Mouse (Mus musculus) brown adipose tissue, adult 24 weeks (tissue): ENCODE data around the gene Gm49353. TPM values are rescaled to one million over a fixed set of nuclear protein-coding genes. Genes with fewer than 3 reads are reported as not detected.

Experiments used
- H3K27ac ChIP-seq: fragments of 200-500 bp; replicated peaks from 2 replicates; pipeline ENCODE4 v1.5.1; 2012; ENCODE audit warnings: low read depth, mild to moderate bottlenecking, low read length
- H3K4me1 ChIP-seq: fragments of 200-500 bp; 2 replicates; pipeline ENCODE4 v1.6.1; 2012; ENCODE audit warnings: low read length, mixed read lengths; ENCODE audit not compliant: control insufficient read depth, insufficient read depth, insufficient read length
- H3K4me3 ChIP-seq: fragments of 200-500 bp; 2 replicates; pipeline ENCODE4 v1.5.1; 2012; ENCODE audit warnings: low read depth, mild to moderate bottlenecking, low read length, moderate library complexity; ENCODE audit not compliant: insufficient read depth
- polyA plus RNA-seq: library from polyadenylated mRNA; stranded (reverse); fragments of >200 nt; gene quantifications from 2 replicates; pipeline ENCODE4 v1.2.4, GENCODE M21; 2012; ENCODE audit not compliant: missing spikeins, insufficient read depth, insufficient read length

Gm49353 gene
- 2.0 TPM in 1 of 2 replicates, not detected in the other for polyA plus RNA-seq

DNA sequence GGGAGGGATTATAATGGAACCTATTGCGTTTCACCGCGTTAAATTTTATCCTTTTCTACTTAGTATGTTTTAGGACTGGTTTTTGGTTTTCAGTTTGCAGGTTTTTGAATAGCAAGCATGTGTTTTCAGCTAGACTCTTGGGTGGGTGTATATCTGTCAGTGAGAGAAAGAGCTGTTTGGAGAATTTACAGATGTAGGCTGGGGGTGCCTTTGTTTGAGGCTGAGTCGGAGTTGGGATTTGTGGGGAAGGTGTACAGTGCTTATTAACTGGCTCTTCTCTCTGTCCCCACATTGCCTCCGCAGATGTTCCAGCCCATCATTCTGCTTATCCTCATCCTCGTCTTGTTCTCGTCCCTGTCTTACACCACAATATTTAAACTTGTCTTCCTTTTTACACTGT, at the start of gene Gm49353:
Gene Gm49353, plus strand, starts transcription at position 313 of the 400 bp plus-strand sequence.
- Histone ChIP-seq H3K4me1 (no peaks in the 10 kb centered on the region), H3K27ac (no peak within 1 kb of the TSS), H3K4me3 (no peak within 1 kb of the TSS)

DNA sequence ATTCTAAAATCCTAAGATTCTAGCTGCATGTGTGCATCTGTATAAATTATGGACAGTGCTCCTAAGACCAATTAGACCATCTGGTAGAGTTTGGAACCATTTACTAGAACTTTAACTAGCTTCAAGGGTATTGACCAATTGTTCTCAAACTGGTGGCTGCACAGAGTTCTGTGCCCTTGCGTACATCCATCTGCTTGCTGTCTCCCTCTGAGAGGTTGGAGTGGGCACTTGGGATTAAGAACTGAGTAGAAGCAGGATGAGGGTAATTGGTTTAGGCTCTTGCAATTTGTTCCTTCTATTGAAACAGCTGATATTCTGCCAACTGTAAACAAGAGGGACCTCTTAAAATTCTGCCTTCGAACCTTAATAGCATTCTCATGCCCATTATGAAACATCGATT, 43.5 kb upstream of the Gm49353 start:
- Histone ChIP-seq H3K27ac (no peak overlapping the region), H3K4me3 (no peak overlapping the region), H3K4me1 (no peaks in the 10 kb centered on the region)

DNA sequence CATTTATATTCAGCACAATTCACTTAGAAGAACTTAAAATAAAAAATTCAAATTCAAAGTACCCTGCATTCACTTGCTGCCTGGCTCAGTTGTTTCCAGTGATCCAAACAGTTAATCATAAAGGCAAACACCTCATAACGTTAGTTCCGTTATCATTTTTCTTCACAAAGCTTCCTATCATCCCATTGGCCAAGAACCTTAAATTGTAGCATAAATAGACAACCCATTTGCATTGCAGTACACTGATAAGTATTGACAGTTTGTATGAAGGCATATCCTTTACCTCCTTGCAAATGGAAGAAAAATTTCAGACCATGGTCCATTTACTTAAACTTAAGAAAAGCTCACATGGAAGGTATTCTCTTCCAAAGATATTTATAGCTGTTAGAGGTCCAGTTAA, 37.1 kb upstream of the Gm49353 start:
- H3K27ac ChIP-seq: no peak overlapping the region
- no peak overlapping the region for H3K4me3 ChIP-seq
- H3K4me1 ChIP-seq: no peaks in the 10 kb centered on the region

DNA sequence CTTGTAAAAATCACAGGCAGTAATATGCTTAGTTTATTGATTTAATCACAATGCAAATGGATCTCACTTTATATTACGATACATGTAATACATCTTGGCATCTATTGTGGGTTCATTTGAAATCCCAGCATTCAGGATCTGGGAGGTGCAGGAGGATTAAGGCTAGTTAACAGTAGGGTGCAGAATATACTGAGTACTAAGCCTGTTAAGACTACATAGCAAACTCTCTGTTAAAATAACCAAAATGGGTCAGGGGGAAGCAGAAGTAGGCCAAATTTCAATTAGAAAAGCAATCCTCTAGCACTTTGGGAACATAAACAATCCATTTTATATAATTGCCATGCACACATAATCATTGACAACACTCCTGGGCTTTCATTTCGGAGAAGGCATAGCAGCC, 25.0 kb upstream of the Gm49353 start:
- no peaks in the 10 kb centered on the region for H3K4me1 ChIP-seq
- H3K27ac ChIP-seq: no peak overlapping the region
- no peak overlapping the region for H3K4me3 ChIP-seq

DNA sequence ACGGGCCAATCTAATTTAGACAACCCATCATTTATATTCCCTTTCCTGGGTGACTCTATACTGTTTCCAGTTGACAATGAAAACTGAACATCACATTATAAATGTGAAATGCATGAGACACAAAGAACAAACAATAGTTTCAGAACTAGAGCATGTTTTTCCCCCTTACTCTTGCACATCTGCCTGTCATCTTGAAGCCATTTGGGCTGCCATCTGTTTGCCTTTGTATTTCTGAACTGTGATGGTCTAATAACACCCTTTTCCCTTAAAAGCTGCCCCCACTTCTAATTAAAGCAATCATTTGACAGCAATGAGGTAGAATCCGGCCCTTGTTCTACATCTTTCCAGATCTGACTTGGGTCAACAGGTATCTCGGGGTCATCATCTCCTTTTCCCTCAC, 23.1 kb upstream of the Gm49353 start:
- Histone ChIP-seq H3K27ac (no peak overlapping the region), H3K4me3 (no peak overlapping the region), H3K4me1 (no peaks in the 10 kb centered on the region)

DNA sequence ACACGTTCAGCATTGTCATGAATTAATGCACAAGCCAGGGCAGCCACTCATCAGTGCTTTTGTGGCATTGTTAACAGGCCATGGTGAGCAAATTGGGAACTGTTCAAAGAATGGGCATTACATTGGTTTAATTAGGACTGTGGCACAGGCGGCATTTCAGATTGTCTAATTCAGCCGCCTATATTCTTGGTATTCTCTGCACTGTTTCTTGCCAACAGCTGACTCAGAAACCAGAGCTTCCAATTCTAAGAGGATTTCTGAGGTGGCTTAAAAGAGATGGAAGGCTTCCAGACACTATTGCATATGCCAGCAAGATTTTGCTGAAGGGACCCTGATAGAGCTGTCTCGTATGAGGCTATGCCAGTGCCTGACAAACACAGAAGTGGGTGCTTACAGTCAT, 21.9 kb upstream of the Gm49353 start:
- H3K4me1 ChIP-seq: no peaks in the 10 kb centered on the region
- no peak overlapping the region for H3K4me3 ChIP-seq
- H3K27ac ChIP-seq: no peak overlapping the region

DNA sequence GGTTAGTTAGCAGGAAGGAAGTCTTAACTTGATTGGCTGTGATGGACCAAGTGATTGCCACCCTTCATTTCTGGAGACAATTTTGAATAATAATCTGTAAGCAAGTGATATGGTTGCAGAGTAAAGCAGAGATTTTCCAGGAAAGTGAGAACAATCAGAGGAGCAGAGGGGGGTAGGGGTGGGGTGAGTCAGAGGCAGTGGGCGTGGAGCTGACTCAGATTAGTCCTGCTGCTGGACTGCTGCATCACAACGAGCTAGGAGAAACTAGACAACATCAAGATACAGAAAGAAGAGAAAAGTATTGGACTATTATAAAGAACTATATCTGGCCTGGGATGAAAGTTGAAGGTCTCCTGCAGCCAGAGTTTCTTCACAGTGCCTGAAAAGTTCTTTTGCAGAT, 20.8 kb upstream of the Gm49353 start:
- Histone ChIP-seq H3K4me1 (no peaks in the 10 kb centered on the region), H3K27ac (no peak overlapping the region), H3K4me3 (no peak overlapping the region)

DNA sequence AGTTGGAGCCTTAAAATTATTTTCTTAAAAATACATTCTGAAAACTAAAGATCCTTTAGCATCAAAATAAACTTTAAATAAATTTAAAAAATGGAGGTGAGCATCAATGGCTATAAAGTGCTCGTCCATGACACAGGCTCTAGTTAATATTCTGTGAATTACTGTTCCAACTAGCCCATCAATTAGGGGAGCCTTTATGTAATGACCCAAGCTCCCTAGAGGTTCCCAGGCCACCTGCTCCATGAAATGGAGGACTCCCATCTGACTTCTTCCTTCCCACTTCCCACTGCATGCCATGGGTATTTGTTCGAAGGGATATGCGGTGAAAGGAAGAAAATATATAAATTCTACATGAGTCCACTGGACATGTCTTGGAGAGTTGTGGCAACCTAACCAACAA, 18.5 kb upstream of the Gm49353 start:
- H3K4me3 ChIP-seq: no peak overlapping the region
- H3K4me1 ChIP-seq: no peaks in the 10 kb centered on the region
- H3K27ac ChIP-seq: no peak overlapping the region

DNA sequence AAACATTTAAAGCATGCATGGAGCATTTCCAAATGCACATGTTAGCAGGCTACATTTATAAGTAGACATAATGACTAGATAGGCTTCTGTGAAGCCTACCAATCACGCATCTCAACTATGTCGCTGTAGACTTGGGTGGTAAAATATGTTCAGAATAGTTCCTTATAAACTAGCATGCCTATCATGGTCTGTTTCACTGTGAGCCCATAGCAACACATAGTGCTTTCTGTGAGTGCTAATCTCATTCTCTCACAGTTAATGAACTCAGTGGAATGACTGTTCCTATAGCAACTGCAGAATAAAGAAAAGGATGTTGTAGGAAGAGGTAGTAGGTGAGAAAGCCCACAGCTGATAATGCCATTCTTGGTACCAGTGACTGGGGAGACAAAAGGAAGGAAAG, 17.7 kb upstream of the Gm49353 start:
- no peak overlapping the region for H3K4me3 ChIP-seq
- H3K4me1 ChIP-seq: no peaks in the 10 kb centered on the region
- no peak overlapping the region for H3K27ac ChIP-seq

DNA sequence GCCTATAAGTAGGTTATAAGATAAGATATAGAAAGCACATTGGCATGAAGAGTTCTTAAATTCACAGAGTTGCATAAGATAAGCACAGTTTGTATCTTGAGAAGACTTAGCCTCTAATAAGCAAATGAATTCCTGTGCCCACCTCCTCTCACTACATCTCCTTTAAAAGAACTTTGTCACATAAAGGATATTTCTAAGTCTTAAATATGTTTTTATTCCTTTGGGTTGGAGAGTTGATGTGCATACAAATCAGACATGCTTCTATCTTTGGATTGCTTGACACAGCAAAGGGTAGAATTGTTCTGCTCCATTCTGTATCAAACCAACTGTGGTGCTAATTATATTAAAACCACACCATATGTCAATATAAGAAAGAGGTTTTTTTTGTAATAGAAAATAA, 5.0 kb upstream of the Gm49353 start:
- Histone ChIP-seq H3K4me3 (no peak overlapping the region), H3K27ac (no peak overlapping the region), H3K4me1 (no peaks in the 10 kb centered on the region)

DNA sequence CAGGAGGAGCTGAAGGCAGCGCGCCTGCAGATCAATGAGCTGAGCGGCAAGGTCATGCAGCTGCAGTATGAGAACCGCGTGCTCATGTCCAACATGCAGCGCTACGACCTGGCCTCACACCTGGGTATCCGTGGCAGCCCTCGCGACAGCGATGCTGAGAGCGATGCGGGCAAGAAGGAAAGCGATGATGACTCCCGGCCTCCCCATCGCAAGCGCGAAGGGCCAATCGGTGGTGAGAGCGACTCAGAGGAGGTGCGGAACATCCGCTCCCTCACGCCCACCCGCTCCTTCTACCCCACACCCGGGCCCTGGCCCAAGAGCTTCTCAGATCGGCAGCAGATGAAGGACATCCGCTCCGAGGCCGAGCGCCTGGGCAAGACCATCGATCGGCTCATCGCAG, 1.9 kb upstream of the Gm49353 start:
- Histone ChIP-seq H3K4me3 (no peak overlapping the region), H3K27ac (no peak overlapping the region)

DNA sequence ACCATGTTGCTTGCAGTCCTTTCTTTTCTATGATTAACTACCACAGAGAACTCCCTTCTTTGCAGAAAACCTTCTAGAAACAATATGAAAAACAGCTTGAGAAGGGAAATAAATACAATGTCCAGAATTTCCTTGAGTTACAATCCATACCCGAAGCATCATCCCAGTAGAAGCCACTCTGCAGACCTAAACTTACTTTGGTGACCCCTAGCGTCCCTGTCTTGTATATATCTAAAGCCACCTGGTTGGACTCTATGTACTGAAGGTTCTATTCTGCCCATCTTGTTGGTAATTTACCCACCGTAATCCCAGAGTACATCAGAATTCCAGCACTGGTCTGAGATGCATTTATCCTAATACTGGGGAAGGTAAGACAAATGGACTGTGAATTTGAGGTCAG, 1.1 kb downstream of the Gm49353 start:
- no peak overlapping the region for H3K4me3 ChIP-seq
- no peaks in the 10 kb centered on the region for H3K4me1 ChIP-seq
- no peak overlapping the region for H3K27ac ChIP-seq

More for the DNA sequence above, 1.9 kb upstream of the Gm49353 start:
- no peaks in the 10 kb centered on the region for H3K4me1 ChIP-seq

DNA sequence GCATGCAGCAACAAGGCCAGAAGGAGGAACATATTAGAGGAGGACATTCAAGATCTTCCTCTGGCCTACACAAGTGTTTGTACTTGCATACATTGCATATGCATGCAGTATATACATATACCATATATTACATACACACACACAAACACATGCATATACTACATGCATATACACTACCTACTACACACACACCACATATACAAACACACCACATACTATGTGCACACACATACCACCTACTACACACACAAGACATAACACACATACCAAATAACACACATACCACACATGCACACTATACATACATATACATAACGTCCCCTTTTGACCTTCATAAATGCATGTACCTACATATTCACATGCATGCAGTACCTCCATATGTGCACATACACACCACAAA, 1.9 kb downstream of the Gm49353 start:
- Histone ChIP-seq H3K27ac (no peak overlapping the region), H3K4me1 (no peaks in the 10 kb centered on the region), H3K4me3 (no peak overlapping the region)

DNA sequence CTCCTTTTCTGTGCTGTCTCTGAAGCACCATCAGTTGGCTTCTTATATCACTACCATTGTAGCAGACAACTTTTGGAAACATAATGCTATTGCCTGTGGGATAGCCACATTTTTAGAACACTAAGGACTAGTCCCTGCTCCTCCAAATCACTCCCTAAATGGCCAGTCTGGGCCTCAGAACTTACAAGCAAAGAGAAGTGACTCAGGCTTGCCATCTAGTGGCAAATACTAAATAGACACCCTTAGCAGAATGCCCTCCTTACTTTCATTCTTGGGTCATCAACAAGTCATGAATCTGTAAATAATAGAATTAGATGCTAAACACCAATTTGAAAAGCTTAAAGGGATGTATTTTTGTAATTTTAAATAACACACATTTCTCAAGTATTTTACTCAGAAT, 8.0 kb downstream of the Gm49353 start:
- no peak overlapping the region for H3K27ac ChIP-seq
- H3K4me3 ChIP-seq: no peak overlapping the region
- no peaks in the 10 kb centered on the region for H3K4me1 ChIP-seq

DNA sequence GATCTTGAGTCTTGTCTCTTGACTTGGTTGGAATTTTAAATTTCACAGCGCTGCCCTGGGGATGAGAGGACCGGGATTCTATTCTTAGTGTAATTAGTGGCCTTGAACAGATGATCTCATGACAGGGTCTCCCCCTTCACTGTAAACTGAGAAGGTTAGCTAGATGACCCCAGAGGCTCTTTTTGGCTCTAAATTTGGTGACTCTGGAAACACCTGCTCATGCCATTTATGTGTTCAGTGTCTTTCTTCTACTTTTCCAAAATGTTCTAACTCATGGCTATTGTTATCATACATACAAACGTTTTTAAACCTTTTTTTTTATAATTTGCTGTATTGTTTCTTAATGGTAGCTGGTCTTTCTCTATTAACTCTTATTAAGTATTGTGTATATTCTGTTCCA, 10.0 kb downstream of the Gm49353 start:
- Histone ChIP-seq H3K27ac (no peak overlapping the region), H3K4me1 (no peaks in the 10 kb centered on the region), H3K4me3 (no peak overlapping the region)

DNA sequence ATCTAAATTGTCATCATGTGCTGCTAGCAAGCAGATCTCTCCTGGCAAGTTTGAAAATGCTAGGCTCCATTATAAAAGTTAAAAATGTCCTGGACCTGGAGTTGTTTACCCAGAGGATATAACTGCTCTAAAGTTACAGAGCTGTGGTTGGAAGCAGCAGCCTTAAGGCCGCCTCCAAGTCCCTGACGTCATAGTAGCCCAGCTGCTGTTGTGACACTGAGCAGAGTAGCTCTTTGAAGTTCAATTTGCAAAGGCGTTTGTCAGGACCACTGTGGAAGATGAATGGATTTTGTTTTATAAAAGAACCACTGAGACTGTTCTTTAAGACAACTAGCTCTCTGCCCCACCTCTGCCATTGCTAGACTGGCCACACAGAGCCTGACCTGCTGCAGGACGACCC, 12.7 kb downstream of the Gm49353 start, which contains the start of gene 9330159F19Rik:
Gene 9330159F19Rik, plus strand, starts transcription at position 154 of the 400 bp plus-strand sequence.
- Histone ChIP-seq H3K4me3 (no peak within 1 kb of the TSS), H3K27ac (no peak within 1 kb of the TSS), H3K4me1 (no peaks in the 10 kb centered on the region)
